Mouse (Mus musculus) gastrocnemius, postnatal 4 days (tissue): ENCODE results near the gene Ttl. TPM values are rescaled to one million over a fixed set of nuclear protein-coding genes. Genes with fewer than 3 reads are reported as not detected.

Experiments used
- total RNA-seq, 2 experiments: library from RNA; stranded (reverse); gene quantifications; 2 replicates each; pipeline ENCODE4 v1.2.3; 2021

The Ttl gene
- total RNA-seq, 2 experiments from 2014 or later = 17.0 to 18.3 TPM

Other genes starting within 250 kb of the Ttl start
- gene Tmem87b, start 247.8 kb upstream of the Ttl start, total RNA-seq = 10 to 100 TPM; 20.5 to 23.0 TPM
- 1 to 10 TPM; 8.5 to 9.0 TPM for gene Fbln7, start 203.0 kb upstream of the Ttl start, total RNA-seq
- gene Zc3h8, start 121.9 kb upstream of the Ttl start, total RNA-seq = 1 to 10 TPM; 6.1 TPM
- gene Zc3h6, start 98.5 kb upstream of the Ttl start, total RNA-seq = 1 to 10 TPM; 8.3 to 9.4 TPM
- 1 to 10 TPM; 8.3 to 8.6 TPM for gene Gm10762, start 98.2 kb upstream of the Ttl start, total RNA-seq
- gene Vinac1, start 17.8 kb upstream of the Ttl start, total RNA-seq = under 1 TPM; 0.05 to 0.18 TPM
- 10 to 100 TPM; 16.4 to 17.8 TPM for gene Polr1b, start 35.1 kb downstream of the Ttl start, total RNA-seq
- gene Chchd5, start 63.8 kb downstream of the Ttl start, total RNA-seq = 10 to 100 TPM; 13.5 to 15.2 TPM
- 10 to 100 TPM; 16.9 to 18.7 TPM for gene Slc20a1, start 132.8 kb downstream of the Ttl start, total RNA-seq
- 10 to 100 TPM; 14.0 to 15.6 TPM for gene Ckap2l, start 231.3 kb downstream of the Ttl start, total RNA-seq
- not detected for gene Il1a, start 244.0 kb downstream of the Ttl start, total RNA-seq